Mouse (Mus musculus) large intestine, adult 2 months (tissue): ENCODE measurements around the gene Rps19. TPM values are rescaled to one million over a fixed set of nuclear protein-coding genes. Genes with fewer than 3 reads are reported as not detected.
A peak's percentile ranks its signal among the peaks of the same experiment; 100 is the strongest.
"Not testable (repeated sequence)": the region's sequence is repeated elsewhere in the genome, so short reads cannot be mapped to it uniquely, and the experiment has no call there.

Source experiments
- DNase-seq: peaks from one replicate; pipeline ENCODE4 v3.0.0-alpha.2; 2012; ENCODE audit warnings: low read depth, low spot score
- WGBS: fragments of 180-500 bp; shearing (Covaris S2); methylation state at CpG from one replicate; pipeline ENCODE4 v1.1.7; 2018; 5-methylcytosine and 5-hydroxymethylcytosine counted together
- polyA plus RNA-seq: library from polyadenylated mRNA; depleted of rRNA; stranded (reverse); fragments of >200 nt; gene quantifications from 2 replicates; pipeline ENCODE4 v1.2.3, GENCODE M21; 2012; rRNA removed

The Rps19 gene
- polyA plus RNA-seq, result 648 and 720 TPM in 2 replicates

- peak; percentile 99 for DNase-seq
- WGBS, result under 1% methylated on average over 57 of the region's 57 CpGs
Observed at GRCm38 (mm10) chr7:24883896-24884692, at the start of gene Rps19. Rps19 (plus strand) TSS chr7:24884371.

- DNase-seq, result not testable (repeated sequence)
- WGBS, result 50% methylated on average over 12 of the region's 13 CpGs
Observed at GRCm38 (mm10) chr7:24838732-24839409, 45.3 kb upstream of the Rps19 start.

GRCm38 (mm10) chr7:24839410-24839808, 44.8 kb upstream of the Rps19 start:
- 67% methylated on average over 8 of the region's 8 CpGs for WGBS
- DNase-seq, result no peak

- 70% methylated on average over 3 of the region's 3 CpGs for WGBS
- DNase-seq, result no peak
Observed at GRCm38 (mm10) chr7:24840331-24840730, 43.8 kb upstream of the Rps19 start.

GRCm38 (mm10) chr7:24841009-24841408, 43.2 kb upstream of the Rps19 start:
- no peak for DNase-seq
- 26% methylated on average over 4 of the region's 4 CpGs for WGBS

GRCm38 (mm10) chr7:24844144-24844543, 40.0 kb upstream of the Rps19 start:
- 46% methylated on average over 5 of the region's 5 CpGs for WGBS
- no peak for DNase-seq

- no peak for DNase-seq
- WGBS, result 85% methylated on average over 9 of the region's 9 CpGs
Observed at GRCm38 (mm10) chr7:24845181-24845580, 39.0 kb upstream of the Rps19 start.

GRCm38 (mm10) chr7:24845713-24846112, 38.5 kb upstream of the Rps19 start:
- DNase-seq, result no peak
- WGBS, result 9% methylated on average over 6 of the region's 6 CpGs

- 17% methylated on average over 2 of the region's 2 CpGs for WGBS
- not testable (repeated sequence) for DNase-seq
Observed at GRCm38 (mm10) chr7:24846576-24846975, 37.6 kb upstream of the Rps19 start.

- no peak for DNase-seq
Observed at GRCm38 (mm10) chr7:24850162-24850561, 34.0 kb upstream of the Rps19 start.

GRCm38 (mm10) chr7:24850899-24851303, 33.3 kb upstream of the Rps19 start:
- WGBS, result 14% methylated on average over 6 of the region's 6 CpGs
- no peak for DNase-seq

More at GRCm38 (mm10) chr7:24850162-24850561, 34.0 kb upstream of the Rps19 start:
- 18% methylated on average over 5 of the region's 5 CpGs for WGBS

- no peak for DNase-seq
- WGBS, result 81% methylated on average over 5 of the region's 5 CpGs
Observed at GRCm38 (mm10) chr7:24851596-24852325, 32.4 kb upstream of the Rps19 start.

- 76% methylated on average over 8 of the region's 8 CpGs for WGBS
Observed at GRCm38 (mm10) chr7:24852557-24853232, 31.5 kb upstream of the Rps19 start.

GRCm38 (mm10) chr7:24853233-24853563, 31.0 kb upstream of the Rps19 start:
- no peak for DNase-seq

More at GRCm38 (mm10) chr7:24852557-24853232, 31.5 kb upstream of the Rps19 start:
- DNase-seq, result no peak

- no peak for DNase-seq
- 61% methylated on average over 7 of the region's 7 CpGs for WGBS
Observed at GRCm38 (mm10) chr7:24853695-24854094, 30.5 kb upstream of the Rps19 start.

GRCm38 (mm10) chr7:24856460-24857120, 27.6 kb upstream of the Rps19 start:
- WGBS, result 62% methylated on average over 6 of the region's 6 CpGs
- no peak for DNase-seq

GRCm38 (mm10) chr7:24859234-24859633, 24.9 kb upstream of the Rps19 start:
- 67% methylated on average over 5 of the region's 5 CpGs for WGBS

GRCm38 (mm10) chr7:24861913-24862312, 22.3 kb upstream of the Rps19 start, which contains the start of gene Gm9844:
Gm9844 (plus strand) TSS chr7:24862213.
- WGBS, result 78% methylated on average over 7 of the region's 7 CpGs
- no peak for DNase-seq

More at GRCm38 (mm10) chr7:24859234-24859633, 24.9 kb upstream of the Rps19 start:
- DNase-seq, result no peak

- DNase-seq, result no peak
- 70% methylated on average over 4 of the region's 4 CpGs for WGBS
Observed at GRCm38 (mm10) chr7:24862853-24863252, 21.3 kb upstream of the Rps19 start.
